Mouse (Mus musculus): ENCODE data around the gene Tedc1. TPM values are rescaled to one million over a fixed set of nuclear protein-coding genes. Genes with fewer than 3 reads are reported as not detected.

Gene Tedc1
- total RNA-seq, 4 experiments from 2014 or later = 0.22 TPM; not detected in 3

- DNase-seq (ENCODE audit: low spot score in 2 of 2) = no peak
Measured at GRCm38 (mm10) chr12:113138901-113139864, 17.0 kb upstream of the Tedc1 start.

- DNase-seq (ENCODE audit: low spot score in 2 of 2) = peak; percentile 85 to 89
Measured at GRCm38 (mm10) chr12:113139908-113140615, 16.2 kb upstream of the Tedc1 start, which contains the start of gene Crip2. Gene Crip2, plus strand, starts transcription at chr12:113140236.

GRCm38 (mm10) chr12:113140616-113141411, 15.4 kb upstream of the Tedc1 start:
- no peak for DNase-seq (ENCODE audit: low spot score in 2 of 2)

- no peak for DNase-seq (ENCODE audit: low spot score in 2 of 2)
Measured at GRCm38 (mm10) chr12:113141531-113141973, 14.7 kb upstream of the Tedc1 start.

GRCm38 (mm10) chr12:113142021-113142975, 13.9 kb upstream of the Tedc1 start:
- DNase-seq (ENCODE audit: low spot score in 2 of 2) = peak; percentile 69 to 80

GRCm38 (mm10) chr12:113143164-113143563, 13.1 kb upstream of the Tedc1 start:
- DNase-seq (ENCODE audit: low spot score in 2 of 2) = no peak

GRCm38 (mm10) chr12:113144001-113144756, 12.0 kb upstream of the Tedc1 start:
- DNase-seq (ENCODE audit: low spot score in 2 of 2) = no peak

GRCm38 (mm10) chr12:113144886-113145285, 11.3 kb upstream of the Tedc1 start:
- DNase-seq (ENCODE audit: low spot score in 2 of 2) = no peak

GRCm38 (mm10) chr12:113145591-113145990, 10.6 kb upstream of the Tedc1 start:
- no peak for DNase-seq (ENCODE audit: low spot score in 2 of 2)

GRCm38 (mm10) chr12:113146112-113147057, 9.8 kb upstream of the Tedc1 start, which contains the start of gene Crip1:
Gene Crip1, plus strand, starts transcription at chr12:113146316.
- peak; percentile 75 to 78 for DNase-seq (ENCODE audit: low spot score in 2 of 2)

- peak in 1 of 2 experiments; percentile 62 for DNase-seq (ENCODE audit: low spot score in 2 of 2)
Measured at GRCm38 (mm10) chr12:113147481-113147880, 8.7 kb upstream of the Tedc1 start.

- DNase-seq (ENCODE audit: low spot score in 2 of 2) = peak in 1 of 2 experiments; percentile 45
Measured at GRCm38 (mm10) chr12:113148381-113149035, 7.7 kb upstream of the Tedc1 start.

- DNase-seq (ENCODE audit: low spot score in 2 of 2) = no peak
Measured at GRCm38 (mm10) chr12:113149341-113149740, 6.9 kb upstream of the Tedc1 start.

GRCm38 (mm10) chr12:113149896-113150295, 6.3 kb upstream of the Tedc1 start:
- no peak for DNase-seq (ENCODE audit: low spot score in 2 of 2)

GRCm38 (mm10) chr12:113150591-113150990, 5.6 kb upstream of the Tedc1 start:
- DNase-seq (ENCODE audit: low spot score in 2 of 2) = no peak

- no peak for DNase-seq (ENCODE audit: low spot score in 2 of 2)
Measured at GRCm38 (mm10) chr12:113151046-113151445, 5.2 kb upstream of the Tedc1 start.

- DNase-seq (ENCODE audit: low spot score in 2 of 2) = peak in 1 of 2 experiments; percentile 38
Measured at GRCm38 (mm10) chr12:113151661-113152271, 4.5 kb upstream of the Tedc1 start.

Measured in gastrocnemius, adult 8-10 months (tissue).